Mouse (Mus musculus) spleen, postnatal 10 days (tissue): ENCODE measurements around the gene Srsf6.

Experiments
- DNase-seq, 2 experiments: peaks; one replicate each; pipeline ENCODE4 v3.0.0; 2021 to 2022; ENCODE audit warnings: low spot score in 2 of 2

Srsf6 gene

DNA sequence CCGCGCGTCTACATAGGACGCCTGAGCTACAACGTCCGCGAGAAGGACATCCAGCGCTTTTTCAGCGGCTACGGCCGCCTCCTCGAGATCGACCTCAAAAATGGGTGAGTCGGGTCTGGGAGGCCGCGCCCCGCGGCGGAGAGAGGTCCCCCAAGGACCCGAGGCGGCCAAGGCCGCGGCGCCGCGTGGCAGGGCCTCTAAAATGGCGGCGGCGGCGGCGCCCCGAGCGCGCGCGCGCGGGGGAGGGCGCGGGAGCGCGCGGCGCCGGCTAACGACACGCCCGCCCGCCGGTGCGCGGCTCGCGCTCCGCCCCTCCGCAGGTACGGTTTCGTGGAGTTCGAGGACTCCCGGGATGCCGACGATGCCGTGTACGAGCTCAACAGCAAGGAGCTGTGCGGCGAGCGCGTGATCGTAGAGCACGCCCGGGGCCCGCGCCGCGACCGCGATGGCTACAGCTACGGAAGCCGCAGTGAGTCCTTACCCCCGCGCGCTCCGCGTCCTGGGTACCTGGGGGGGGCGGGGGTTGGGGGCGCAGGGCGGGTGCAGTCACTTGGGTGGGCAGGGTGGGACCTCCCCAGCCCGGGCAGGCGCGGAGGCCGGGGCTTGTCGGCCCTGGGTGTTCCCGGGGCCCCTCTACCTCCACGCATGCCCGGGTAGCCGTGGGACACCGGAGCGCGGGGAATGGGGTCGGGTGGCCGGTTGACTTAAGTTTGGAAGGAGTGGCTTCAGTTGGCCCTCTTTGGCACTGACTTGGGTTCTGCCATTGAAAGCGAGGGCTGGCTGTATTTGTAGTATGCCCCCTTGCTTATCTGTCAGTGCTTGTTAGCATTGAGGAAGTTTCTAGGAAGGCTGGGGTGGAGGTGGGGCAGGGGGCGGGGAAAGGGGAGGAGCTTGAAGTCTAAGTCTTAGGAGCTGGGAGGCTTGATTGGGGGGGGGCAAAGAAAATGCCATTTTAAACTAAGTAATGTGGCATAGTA is 634 bp downstream of the Srsf6 start:
- DNase-seq, result peak; percentile 74 to 75

- no peak for DNase-seq
Observed at GRCm38 (mm10) chr2:162932706-162933105, 1.4 kb downstream of the Srsf6 start.

- no peak for DNase-seq
Observed at GRCm38 (mm10) chr2:162934421-162934820, 3.1 kb downstream of the Srsf6 start.

DNA sequence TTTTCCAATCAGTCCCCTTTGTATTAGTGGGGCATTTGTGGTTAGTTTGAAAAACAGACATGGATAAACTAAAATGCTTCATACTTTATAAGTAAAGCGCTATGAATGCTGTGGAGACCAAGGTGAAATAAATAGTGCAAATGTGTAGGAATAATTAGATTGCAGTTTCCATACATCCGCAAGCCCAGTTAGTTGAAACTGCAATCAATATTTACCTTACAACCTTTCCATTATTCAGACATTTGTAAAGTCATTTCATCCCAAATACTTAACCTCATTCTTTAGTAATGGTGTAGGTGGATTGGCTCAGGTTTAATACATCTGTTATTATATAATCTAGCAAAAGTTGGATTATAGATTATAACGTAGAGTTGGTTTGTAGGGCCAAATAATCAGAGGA is 4.4 kb downstream of the Srsf6 start:
- no peak for DNase-seq

DNA sequence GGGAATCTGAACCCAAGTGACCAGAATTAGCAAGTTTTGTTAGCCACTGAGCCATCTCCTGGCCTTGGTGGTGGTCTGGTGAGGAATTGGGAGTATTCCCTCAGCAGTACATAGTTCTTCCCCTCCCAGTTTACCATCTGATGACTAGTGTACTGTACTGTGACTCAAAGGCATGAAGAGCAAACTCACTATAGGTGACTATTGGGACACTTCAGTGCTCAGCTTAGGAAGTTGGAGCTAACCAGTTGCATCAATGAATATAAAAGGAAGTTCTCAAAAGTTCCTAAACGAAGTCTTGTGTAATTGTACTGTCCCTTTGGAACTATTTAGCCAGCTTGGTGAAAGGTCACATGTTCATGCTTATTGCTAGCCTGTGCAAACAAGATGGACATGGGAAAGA is 8.2 kb downstream of the Srsf6 start:
- DNase-seq, result no peak

- no peak for DNase-seq
Observed at GRCm38 (mm10) chr2:162943148-162943846, 12.0 kb downstream of the Srsf6 start, which contains the start of gene L3mbtl1. L3mbtl1 (plus strand) TSS chr2:162943472.

- DNase-seq, result no peak
Observed at GRCm38 (mm10) chr2:162943931-162944330, 12.6 kb downstream of the Srsf6 start.

DNA sequence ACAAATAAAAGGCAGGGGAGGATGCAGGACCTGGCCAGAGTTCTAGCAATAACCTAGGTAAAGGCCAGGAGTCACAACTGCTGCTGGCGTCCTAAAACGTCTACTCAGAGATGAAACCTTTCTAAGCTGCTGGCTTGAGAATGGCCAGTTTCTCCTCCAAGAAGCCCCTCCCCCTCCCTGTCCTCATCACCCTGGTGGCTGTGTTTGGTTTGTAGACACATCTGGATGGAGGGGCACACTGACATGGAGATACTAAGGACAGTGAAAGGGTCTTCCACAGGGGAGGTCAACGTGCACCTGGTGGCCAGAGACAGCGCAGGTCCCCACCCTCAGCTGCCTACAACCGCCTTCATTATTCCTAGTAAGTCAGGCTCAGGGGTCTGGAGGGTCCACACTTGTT is 15.6 kb downstream of the Srsf6 start:
- DNase-seq, result no peak

DNA sequence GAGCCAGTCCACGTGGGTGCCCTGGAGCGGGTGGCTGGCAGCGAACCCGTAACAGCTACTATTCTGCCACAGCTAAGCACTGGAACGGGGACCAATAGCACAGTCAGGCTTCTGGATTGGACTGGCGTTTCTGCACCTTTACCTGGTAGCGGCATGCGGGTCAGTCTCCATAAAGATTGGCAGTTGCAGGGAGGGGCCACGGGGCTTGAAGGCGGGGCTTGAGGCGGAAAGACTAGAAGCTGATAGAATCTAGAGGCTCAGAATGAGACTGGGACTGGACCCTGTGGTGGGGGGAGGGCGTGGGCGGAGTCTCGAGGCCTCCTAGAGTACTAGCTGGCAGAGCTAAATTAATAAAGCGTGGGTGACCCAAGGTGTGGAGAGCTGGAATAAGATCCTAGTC is 16.4 kb downstream of the Srsf6 start:
- DNase-seq, result no peak

DNA sequence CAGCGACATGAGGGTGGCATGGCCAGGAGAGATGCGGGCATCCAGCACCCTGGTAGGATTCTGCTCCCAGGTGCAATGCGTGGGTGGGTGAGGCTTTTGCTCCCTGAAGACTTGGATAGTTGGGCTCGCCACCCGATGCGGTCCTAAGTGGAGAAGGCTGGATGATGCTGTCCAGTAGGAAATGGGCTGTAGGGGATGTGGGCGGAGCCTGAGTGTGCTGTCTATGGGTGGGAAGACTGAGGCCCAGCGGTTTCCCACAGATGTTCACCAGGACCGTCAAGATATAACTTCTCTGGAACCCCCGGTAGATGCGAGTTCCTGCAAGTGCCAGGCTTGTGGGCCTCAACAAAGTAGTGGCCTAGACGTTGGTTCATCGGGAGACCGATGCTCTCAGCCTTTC is 16.9 kb downstream of the Srsf6 start:
- DNase-seq, result no peak

DNA sequence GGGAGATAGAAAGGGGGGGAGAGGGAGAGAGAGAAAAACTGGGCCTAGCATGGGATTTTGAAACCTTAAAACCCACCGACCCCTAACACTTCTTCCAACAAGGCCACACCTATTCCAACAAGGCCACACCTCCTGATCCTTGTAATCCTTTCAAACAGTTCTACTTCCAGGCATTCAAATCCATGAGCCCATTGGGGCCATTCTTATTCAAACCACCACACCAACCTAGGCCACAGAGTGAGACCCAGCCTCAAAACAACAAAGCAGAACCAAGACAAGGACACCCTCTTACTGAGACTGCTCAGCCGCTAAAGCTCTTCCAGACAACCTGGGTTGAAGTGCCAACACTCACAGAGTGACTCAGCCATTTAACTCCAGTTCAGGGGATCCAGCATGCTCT is 19.4 kb downstream of the Srsf6 start:
- no peak for DNase-seq

- no peak for DNase-seq
Observed at GRCm38 (mm10) chr2:162956843-162957242, 25.5 kb downstream of the Srsf6 start.

- no peak for DNase-seq
Observed at GRCm38 (mm10) chr2:162961321-162961720, 30.0 kb downstream of the Srsf6 start.

- DNase-seq, result no peak
Observed at GRCm38 (mm10) chr2:162966734-162967133, 35.4 kb downstream of the Srsf6 start.

DNA sequence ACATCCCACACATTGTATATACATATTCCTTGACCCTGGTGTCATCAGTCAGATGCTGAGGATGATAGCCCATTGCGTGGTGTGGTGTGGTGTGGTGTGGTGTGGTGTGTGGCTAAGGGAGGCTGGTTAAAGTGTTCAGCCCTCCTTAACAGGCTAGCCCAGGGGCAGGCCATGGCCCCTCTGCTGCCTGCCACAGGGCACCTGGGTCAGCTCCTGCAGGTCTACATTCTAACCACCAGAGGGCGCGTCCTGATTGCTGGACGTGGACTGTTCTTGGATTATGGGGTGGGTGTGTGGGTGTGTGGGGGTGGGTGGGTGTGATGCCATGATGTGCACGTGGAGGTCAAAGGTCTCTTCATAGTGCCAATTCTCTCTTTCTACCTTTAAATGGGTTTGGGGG is 37.0 kb downstream of the Srsf6 start:
- DNase-seq, result peak; percentile 26 to 54

GRCm38 (mm10) chr2:162969101-162969500 is 37.8 kb downstream of the Srsf6 start:
- no peak for DNase-seq

DNA sequence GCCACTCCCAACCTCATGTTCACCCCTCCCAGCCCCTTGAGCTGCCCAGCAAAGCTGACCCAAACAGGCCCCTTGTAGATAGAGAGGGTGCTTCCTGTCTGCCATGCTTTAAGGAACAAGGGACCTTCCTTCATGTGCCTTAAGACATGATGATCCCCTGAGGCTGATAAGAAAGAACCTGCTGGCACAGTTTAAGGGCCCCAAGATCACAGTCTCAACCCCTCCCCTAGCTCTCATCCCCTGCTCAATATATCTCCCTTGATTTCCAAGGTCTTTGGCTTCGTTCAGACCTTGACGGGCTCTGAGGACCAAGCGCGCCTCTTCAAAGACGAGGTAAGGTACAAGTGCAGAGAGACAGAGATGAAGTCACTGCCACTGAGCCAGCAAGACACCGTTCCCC is 39.6 kb downstream of the Srsf6 start:
- DNase-seq, result no peak

GRCm38 (mm10) chr2:162972752-162973151 is 41.4 kb downstream of the Srsf6 start:
- DNase-seq, result no peak

GRCm38 (mm10) chr2:162973206-162973605 is 41.9 kb downstream of the Srsf6 start:
- DNase-seq, result no peak

DNA sequence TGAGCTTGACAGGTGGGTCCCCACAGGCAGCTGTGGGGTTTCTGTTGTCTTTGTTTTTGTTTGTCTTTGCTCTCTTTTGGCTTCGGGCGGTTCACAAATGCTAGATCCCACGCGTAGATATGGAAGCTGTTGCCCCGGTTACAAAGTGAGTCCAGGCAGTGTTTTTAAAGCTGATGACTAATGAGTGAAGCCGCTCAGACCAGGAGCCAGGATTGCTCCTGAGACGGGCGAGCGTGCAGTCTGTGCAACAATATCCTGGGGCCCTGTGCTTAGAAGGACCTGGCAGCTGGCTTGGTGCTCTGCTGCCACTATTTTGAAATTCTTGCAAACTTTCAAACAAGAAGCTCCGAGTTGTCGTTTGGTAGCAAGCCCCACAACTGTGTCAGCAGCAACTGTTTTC is 42.3 kb downstream of the Srsf6 start:
- DNase-seq, result no peak

- DNase-seq, result no peak
Observed at GRCm38 (mm10) chr2:162975157-162975775, 43.9 kb downstream of the Srsf6 start.

DNA sequence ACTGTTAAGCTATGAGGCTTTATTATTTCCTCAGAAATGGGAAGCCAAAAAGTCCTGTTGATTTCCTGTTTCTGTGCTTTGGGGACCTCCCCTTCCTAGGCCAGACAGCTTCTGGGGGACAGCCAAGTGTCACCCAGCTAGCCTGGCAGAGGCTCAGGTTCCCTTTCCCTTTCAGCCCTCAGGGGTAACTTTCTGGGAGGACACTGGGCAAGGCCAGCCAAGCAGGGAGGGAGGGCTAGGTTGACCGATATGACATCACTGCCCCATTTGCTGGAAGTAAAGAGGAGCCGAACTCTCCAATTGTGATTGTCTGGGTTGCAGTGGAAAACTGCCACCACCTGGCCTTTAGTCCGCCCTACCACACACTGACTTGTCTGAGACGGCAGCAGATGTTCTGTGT is 44.7 kb downstream of the Srsf6 start:
- no peak for DNase-seq
